Mouse (Mus musculus): Measurements from ENCODE around the gene AC170998.1. TPM values are rescaled to one million over a fixed set of nuclear protein-coding genes. Genes with fewer than 3 reads are reported as not detected.

The AC170998.1 gene
- 1 to 10 TPM in 2 of 4 experiments, under 1 TPM in 1, not detected in 1; 0.46 to 1.5 (median 1.1) TPM for total RNA-seq (2022)

DNA sequence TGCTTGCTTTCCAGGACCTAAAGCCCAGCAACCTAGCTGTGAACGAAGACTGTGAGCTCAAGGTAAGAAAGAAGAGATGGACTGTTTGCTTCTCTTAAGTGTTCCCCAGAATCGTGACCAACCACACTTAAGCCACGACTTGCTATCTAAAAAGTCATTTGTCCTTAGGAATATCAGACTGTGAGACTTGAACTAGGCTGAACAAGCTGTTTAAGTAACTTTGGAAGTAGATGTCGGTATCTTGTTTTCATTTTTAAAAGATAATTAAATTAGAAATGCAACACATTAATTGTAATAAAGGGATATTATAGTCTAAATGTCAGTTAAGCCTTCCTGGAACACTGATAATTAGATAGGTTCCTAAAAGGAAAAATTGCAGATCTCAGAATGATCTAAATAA, at the start of gene AC170998.1:
AC170998.1 (plus strand) TSS at position 301 of the 400 bp plus-strand sequence.
- no peak for DNase-seq (ENCODE audit: low spot score)

DNA sequence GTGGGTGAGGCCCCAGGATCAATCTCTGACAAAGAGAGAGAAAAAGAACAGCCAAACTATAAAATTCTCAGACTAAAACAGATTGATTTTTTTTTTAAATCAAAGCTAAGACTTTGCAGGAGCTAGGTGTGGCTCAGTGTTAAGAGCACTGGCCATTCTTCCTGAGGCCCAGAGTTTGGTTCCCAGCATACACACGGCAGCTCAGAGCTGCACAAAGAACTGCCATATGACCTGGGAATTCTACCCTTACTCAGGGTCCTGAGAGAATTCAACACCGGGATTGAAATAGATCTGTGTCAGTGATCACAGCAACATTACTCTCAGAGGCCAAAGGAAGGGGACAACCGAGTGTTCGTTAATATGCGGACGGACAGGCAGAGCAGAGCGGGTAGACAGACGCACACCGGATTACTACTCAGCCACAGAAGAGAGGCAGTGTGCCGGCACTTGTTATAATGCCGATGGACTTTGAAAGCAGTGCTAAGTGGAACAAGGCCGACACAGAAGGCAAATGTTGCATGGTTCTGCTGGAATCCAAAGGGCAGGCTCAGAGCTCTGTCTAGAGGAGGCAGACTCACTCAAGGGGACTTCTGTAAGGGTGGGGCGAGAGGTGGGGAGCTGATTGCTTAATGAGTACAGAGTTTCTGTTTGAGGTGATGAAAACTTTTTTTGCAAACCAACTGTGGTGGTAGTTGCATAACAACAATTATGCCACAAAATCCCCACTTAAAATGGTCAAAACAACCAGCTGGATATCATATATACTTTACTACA, 43.4 kb upstream of the AC170998.1 start:
- no peak for DNase-seq (ENCODE audit: low spot score)

DNA sequence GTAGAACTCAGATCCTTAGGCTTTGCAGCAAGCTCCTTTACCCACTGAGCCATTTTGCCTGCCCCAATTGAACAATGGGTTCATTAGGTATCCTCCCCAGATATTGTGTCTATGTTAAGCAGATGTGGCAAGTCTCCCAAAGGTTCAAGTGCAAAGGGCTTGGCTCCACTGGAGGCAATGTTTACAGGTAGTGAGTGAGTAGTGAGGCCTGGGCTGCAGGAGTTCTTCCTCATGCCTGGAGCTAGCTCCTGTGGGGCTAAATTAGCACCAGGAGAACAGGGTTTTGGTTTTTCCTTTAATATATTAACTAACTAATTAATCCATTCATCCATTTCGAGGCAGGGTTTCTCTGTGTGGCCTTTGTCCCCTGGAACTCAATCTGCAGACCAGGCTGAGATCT, 42.3 kb upstream of the AC170998.1 start:
- no peak for DNase-seq (ENCODE audit: low spot score)

DNA sequence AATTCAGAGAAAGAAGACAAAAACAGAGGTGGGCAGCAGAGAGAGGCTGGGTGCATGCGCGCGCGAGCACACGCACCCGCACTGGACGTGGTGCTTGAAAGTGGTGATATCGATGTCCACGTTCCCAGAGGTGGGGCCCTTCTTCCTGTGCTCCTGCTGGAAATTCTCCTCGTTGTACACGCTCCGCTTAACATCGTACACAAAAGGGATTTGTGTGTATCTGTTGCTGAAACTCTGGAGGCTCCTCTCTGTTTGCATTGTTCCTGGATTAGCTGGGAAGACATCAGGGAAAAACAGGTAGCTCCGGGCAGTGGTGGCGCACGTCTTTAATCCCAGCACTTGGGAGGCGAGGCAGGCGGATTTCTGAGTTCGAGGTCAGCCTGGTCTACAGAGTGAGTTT, 41.3 kb upstream of the AC170998.1 start:
- no peak for DNase-seq (ENCODE audit: low spot score)

DNA sequence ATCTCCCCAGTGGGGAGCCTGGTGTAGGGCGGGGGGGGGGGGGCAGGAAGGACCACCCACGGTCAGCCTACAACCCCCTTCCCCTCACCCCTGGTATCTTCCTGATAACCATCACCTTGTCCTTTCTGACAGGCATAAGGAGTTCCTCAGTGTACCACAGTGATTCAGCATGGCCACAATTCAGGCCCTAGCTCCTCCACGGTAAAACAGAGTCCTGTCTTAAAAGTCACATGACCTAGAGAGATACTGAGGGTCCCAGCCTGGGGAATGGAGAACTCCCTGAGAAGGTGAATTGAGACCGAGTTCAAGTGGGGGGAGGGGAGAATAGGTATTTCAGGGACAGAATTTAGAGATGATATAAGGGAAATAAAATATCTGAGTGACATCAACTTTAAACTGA, 38.5 kb upstream of the AC170998.1 start:
- DNase-seq (ENCODE audit: low spot score) = no peak

DNA sequence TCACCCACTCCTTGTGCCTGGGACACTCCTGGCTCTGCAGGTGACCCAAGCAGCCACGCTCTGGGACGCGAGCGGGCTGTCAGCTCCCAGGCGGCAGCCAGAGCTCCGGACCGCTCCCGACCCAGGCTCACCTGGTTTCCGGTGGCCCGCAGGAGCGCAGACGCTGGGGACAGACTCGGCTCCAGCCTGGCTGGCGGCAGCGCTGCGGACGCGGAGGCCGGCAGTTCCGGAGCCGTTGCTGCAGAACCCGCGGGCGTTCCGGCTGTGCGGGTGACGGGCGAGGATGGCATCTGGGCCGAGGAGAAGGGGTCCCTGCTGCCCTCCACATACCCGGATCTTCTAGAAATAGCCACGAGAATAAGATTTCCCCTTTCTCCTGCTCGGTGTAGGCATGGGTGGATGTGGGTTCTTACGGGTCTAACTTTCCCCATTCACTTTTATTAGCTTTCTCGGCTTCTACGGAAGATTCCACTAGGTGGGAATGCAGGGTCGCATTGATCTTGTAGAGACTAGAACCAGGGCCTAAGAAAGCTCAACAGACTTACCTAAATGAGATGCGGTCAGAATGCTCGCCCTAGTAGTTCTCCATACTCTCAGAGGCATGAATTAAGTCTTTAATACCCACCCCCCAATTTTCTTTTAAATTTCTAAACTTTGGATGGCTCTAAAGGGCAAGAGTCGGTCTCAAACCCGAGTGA, 36.1 kb upstream of the AC170998.1 start, which contains the start of gene Slc26a8:
Slc26a8 (minus strand) TSS at position 648 of the 698 bp plus-strand sequence.
- DNase-seq (ENCODE audit: low spot score) = no peak

DNA sequence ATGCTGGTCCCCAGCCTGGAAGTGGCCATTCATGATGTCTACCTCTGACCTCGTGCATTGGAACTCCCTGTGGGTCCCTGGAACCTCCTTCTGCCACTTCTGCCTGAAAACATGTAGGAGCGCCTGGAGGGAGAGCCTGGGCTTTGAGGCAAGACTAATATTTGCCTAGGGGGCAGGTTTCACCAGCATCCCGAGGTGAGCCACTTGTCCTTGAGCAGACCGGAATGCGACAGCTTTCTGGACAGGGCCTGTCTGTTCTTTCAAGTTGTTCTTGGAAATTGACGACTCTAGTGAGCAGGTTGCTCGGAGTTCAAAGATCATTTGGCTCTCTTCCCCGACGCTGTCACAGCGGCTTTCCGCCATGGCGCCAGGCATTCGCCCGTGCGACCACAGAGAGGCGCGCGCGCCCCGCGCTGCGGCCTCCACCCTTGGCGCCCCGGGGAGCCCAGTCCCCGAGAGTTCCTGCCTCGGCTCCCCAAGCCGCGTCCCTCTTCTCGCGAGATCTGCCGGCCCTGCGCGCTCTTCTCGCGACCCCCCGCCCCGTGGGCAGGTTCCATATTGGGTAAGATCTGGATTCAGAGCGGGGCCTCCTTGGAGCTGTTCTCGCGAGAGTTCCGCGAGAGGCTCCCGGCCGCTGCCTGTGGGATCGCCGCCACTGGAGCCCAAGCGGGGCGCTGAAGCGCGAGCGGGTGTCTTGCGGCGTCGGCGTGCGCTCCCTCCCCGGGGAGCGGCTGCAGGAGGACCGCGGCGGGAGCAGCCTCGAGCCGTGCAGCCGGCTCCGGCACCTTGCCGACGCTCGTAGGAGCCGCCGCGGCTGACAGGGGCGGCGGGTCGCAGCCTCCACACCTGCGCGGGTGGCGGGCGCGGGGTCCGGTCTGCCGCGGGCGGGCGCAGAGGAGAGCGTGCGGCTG, 34.9 kb upstream of the AC170998.1 start, which contains the start of gene Mapk14:
Mapk14 (plus strand) TSS at position 554 of the 911 bp plus-strand sequence.
- DNase-seq (ENCODE audit: low spot score) = peak; percentile 99

DNA sequence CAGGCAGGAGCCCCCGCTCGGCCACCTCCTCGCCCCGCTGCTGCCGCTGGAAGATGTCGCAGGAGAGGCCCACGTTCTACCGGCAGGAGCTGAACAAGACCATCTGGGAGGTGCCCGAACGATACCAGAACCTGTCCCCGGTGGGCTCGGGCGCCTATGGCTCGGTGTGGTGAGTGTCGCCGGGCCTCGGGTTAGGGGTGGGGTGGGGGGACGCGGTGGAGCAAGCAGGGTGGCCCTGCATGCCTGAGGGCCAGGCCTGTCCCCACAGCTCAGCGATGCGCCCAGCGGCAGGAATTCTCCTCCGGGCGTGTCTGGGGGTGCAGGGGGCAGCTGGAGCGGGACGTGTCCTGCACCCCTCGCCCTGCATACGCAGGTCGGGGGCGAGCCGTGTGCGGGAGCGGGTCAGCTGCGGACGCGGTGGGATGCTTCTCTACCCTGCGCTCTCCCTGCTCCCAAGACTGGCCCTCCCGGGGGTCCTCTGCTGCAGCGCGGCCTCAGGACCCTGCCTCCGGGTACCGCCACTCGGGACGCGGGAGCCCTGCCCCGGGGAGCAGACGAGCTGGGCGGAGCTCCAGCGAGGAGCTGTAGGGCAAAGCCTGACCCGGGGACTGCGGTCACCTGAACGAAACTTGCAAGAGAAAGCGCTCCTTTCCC, 34.1 kb upstream of the AC170998.1 start:
- DNase-seq (ENCODE audit: low spot score) = no peak

DNA sequence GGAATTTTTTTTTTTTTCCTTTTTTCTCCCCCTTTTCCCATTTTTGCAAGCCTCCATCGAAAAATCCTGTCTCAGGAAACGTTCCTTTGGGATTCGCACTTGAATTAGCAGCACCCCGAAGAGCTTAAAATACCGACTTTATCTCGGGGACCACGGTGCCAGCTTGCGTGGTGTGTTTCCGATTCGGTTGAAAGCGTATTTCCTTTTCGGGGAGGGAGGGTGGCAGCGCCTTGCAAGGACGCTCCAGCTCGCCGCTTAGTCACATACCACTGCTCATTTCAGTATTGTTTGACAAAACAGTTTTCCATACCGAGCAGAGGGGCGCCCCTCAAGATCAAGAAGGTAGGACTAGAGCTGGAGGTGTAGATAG, 33.6 kb upstream of the AC170998.1 start:
- no peak for DNase-seq (ENCODE audit: low spot score)

DNA sequence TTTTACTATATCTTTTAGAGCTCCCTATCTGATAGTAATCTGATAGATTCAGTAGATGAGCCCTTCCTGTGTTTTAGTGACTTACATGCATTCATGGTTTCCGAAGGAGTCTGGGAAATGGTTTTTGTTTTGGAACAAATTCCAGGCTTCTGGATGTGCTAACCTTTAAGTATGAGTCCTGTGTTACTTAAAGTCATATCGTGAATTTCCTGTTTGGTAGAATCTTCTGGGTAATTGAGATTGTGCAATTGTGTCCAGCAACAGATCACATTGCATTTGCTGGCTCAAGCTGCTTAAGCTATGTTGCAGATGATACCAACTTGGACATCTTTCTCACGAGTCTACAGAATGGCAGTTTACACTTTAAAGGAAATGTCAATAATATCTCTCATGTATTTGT, 32.8 kb upstream of the AC170998.1 start:
- DNase-seq (ENCODE audit: low spot score) = no peak

DNA sequence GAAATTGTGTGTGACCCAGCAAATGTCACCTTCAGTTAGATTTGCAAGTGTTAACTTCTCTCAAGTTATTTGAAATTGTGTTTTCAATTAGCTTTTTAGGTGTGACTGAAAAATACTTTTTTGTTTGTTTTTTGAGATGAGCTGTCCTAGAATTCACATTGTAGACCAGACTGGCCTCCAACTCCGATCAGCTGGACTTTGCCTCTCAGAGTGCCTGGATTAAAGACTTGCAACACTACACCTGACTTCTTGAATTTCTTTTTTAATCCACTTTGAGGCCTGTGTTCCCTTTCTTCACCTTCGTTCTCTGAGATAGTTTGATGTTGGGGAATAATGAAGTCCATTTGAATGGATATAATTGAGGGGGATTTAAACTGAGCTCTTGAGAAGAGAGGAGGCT, 31.8 kb upstream of the AC170998.1 start:
- no peak for DNase-seq (ENCODE audit: low spot score)

DNA sequence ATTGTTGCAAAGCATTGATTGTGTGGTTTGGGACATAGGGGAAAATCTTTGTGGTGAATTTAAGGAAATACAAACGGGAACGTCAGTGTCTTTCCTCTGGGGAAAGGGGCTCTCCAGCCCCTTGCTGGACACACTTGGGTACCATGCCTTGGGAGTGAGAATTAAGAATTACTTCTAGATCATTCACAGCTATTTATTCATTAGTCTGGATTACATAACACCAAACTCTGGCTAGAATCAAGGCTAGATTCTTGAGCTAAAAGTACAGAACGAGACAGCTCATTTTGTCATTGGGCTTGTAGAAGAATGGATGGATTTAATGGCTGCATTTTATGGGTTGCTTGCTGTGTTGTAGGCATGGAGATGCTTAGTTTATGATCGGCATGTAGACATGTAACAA, 31.1 kb upstream of the AC170998.1 start:
- DNase-seq (ENCODE audit: low spot score) = no peak

DNA sequence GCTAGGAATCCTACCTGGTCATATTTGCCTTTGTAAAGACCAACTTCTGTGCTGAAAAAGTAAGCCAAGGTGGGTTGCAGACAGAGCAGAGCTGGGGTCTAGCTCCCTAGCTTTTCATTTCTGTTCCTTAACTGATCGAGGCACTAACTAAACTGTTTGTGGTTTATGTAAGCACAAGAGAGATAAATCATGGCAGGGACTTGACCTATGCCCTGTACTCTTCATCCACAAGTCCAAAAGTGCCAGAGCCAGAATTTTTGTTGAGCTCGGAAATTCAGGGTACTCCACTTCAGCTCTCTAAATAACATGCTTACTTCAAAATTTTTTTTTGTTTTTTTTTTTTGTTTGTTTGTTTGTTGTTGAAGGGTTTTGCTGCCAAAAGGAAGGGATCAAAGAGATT, 29.2 kb upstream of the AC170998.1 start:
- no peak for DNase-seq (ENCODE audit: low spot score)

DNA sequence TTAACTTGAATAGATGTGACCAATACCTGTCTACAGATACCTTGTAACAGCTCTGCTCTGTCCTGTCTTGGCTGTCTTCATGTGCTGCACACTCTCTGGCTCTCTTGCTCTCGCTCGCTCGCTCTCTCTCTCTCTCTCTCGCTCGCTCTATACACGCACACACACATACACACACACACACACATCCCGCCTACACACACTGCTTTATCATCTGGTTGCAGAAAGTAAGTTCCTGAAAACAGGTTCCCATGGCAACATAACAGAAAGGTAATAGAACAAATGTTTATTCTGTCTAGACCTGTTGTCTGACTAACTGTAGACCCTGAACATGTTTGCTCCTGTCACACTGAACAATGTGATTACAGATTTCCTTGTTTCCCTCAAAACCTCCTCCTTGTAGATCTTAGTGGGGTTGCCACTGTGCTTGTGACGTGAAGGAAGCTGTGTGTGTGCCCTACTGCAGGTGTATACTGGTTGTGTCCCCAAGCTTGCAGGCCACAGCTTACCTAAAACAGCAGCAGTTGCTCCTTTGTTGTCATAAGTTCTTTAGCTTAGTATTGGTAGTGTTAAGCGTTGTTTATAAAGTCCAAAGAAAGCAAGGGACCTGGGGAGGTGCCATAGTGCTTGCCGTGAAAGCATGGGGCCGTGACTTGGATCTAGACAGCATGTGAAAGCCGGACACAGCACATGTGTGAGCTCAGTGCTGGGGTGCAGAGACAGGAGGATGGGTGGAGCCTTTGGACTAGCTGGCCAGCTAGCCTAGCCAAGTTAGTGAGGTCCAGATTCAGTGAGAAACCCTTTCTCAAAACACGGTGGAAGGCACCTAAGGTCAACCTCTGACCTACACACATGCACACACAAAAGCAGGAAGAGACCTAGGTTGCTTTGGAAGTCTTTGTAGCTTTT, 28.3 kb upstream of the AC170998.1 start:
- no peak for DNase-seq (ENCODE audit: low spot score)

DNA sequence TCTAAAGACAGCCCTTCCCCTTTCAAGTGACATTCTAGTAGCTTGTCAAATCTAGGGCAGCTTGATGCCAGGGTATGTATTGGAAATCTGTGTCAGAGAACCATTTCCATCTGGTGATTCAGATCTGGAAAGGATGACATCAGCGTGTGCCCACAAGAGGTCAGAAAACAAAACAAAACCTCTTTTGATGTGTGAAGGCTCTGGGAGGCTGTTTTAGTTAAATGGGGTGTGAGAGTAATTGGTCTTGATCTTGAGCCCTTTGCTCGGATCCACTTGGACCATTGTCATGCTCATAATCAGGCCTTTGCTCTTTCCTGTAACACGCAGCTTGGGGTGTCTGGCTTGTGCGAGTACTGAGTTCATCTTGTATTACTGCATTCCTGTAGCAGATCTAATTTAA, 27.6 kb upstream of the AC170998.1 start:
- no peak for DNase-seq (ENCODE audit: low spot score)

DNA sequence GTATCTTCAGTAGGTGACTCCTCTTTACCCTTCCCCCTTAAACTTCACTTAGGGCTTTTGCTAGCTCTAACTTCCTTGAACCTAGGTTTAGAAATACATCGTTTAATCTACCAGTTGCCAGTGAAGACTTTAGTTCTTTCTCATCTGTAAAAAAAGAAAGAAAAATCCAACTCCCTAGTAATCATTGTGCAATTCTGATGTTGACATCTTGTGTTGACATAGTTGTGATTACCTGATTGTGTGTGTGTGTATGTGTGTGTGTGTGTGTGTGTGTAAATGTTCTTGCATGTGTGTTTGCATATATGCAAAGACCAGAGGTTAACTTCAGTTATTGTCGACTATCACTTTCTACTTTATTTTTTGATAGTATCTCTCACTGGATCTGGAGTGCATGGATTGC, 27.2 kb upstream of the AC170998.1 start:
- no peak for DNase-seq (ENCODE audit: low spot score)

DNA sequence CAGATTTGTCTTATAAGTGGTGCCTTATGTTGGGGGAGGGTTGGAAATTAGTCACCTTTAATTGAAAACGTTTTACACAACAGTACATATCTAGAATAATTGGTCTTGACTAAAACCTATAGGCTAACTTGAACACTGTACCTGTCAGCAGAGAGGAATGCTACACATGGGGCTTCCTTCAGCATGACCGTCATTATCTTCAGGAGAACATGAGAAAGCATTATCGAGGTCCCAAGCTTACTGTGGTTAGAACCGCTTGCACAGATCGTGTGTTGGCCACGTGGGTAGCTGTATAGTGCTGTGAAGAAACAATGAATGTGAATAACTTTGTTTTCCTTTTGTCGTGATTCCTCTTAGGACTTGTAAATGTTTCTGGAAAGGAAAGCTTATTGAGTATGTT, 26.1 kb upstream of the AC170998.1 start:
- no peak for DNase-seq (ENCODE audit: low spot score)

DNA sequence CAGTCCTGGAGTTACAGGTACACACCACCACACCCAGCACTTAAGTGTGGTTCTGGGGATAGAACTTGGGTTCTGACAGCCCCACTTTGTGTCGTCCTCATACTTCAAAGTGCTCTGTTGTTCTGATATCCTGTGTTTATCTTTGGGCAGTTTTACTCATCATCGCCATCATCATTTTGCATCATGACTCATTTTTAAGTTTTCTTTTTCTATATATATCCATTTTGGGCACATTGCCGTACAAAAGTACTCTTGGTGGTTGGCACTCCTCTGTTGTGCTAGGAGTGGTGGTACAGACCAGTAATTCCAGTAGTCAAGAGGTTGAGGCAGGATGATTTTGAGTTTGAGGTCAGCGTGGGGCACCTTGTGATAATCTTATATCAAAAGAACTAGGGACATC, 24.7 kb upstream of the AC170998.1 start:
- DNase-seq (ENCODE audit: low spot score) = no peak

DNA sequence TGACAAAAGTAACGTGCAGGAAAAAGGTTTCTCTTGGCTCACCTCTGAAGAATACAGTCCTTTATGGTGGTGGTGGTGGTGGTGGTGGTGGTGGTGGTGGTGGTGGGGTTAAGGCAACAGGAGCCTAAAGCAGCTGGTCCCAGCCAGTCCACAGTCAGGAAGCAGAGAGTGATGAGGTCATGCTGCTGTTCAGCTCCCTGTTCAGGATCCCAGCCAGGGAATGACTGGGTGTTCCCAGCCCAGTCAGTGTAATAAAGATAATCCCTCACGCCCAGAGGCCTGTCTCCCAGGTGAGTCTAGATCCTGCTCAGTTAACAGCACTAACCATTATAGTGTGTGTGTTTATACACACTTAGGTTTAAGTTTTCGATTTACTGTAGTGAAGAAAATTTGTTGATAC, 24.1 kb upstream of the AC170998.1 start:
- DNase-seq (ENCODE audit: low spot score) = no peak

DNA sequence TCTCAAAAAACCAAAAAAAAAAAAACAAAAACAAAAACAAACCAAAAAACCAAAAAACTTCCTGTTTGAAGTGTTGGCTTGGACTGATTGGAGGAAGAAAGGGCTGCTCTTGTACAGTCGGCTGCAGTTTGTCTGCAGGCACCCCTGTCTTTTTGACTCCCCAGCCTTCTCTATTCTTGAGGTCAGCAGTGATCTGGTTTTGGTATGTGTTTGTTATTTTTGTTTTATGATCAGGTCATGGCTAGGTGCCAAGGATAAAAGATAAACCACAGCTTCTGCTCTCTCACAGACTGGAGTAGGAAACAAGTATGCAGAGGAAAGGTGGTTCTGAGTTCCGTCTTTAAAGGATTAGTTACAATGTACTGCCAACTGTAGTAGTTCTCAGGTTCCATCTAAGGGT, 23.2 kb upstream of the AC170998.1 start:
- DNase-seq (ENCODE audit: low spot score) = no peak
